Mouse (Mus musculus): ENCODE data around the gene Cpe. TPM values are rescaled to one million over a fixed set of nuclear protein-coding genes. Genes with fewer than 3 reads are reported as not detected.

Cpe gene
- total RNA-seq, 2 experiments from 2014 or later, result 196 to 239 TPM

DNA sequence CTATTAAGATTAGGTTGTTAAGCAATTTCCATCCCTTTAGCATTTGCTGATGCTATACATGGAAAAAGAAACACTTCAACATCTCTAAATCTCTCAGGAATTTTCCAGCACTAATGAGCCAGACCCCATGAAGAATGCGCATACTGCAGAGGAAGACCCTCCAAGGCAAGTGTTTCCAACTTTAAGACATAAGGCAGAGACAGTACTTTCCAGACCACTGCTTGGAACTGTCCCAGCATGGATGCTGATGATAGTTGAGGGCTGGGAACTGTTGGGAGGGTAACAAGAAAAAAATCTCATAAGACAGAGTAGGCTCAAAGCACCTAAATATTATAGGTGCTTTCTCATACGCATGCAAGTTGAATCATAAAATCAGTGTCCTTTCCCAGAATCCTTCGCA lies 50.1 kb downstream of the Cpe start:
- Histone ChIP-seq H3K4me3 (no peak overlapping the region), H3K27ac (no peak overlapping the region)
- intact Hi-C loops (cut with DNase I), result no loop called here
- no peak for DNase-seq
- TF ChIP-seq CTCF (IDR thresholded peaks at IDR 0.05), result no peak

- Histone ChIP-seq H3K27ac (no peak overlapping the region), H3K4me3 (no peak overlapping the region)
- intact Hi-C loops (cut with DNase I), result no loop called here
- no peak for DNase-seq
- TF ChIP-seq CTCF (IDR thresholded peaks at IDR 0.05), result no peak
Measured at GRCm38 (mm10) chr8:64640599-64640998, 52.3 kb downstream of the Cpe start.

GRCm38 (mm10) chr8:64639676-64640075 lies 53.2 kb downstream of the Cpe start:
- intact Hi-C loops (cut with DNase I), result no loop called here
- H3K27ac ChIP-seq, result no peak overlapping the region
- H3K4me3 ChIP-seq, result no peak overlapping the region
- DNase-seq, result no peak
- no peak for TF ChIP-seq CTCF (IDR thresholded peaks at IDR 0.05)

DNA sequence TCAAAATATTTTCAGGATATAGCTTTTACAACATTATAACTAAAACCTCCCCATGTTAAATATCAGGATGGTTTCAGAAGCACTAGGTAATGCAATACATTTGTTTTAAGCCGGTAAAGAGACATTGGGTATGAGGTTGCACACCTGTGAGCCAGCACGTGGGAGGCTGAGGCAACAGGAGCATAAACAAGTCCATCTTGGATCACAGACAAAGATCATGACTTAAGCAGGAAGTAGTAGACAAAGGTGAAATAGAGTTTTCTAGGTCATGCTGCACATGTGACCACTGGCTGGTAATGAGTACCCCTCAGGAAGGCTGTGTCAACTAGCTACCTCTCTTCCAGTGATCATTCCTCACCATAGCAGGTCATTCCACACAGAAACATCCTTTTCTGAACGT lies 58.0 kb downstream of the Cpe start:
- no peak overlapping the region for H3K27ac ChIP-seq
- H3K4me3 ChIP-seq, result no peak overlapping the region
- intact Hi-C loops (cut with DNase I), result no loop called here
- no peak for TF ChIP-seq CTCF (IDR thresholded peaks at IDR 0.05)
- DNase-seq, result no peak

- no peak for TF ChIP-seq CTCF (IDR thresholded peaks at IDR 0.05)
- Histone ChIP-seq H3K27ac (no peak overlapping the region), H3K4me3 (no peak overlapping the region)
- intact Hi-C loops (cut with DNase I), result no loop called here
- no peak for DNase-seq
Measured at GRCm38 (mm10) chr8:64634131-64634865, 58.6 kb downstream of the Cpe start.

DNA sequence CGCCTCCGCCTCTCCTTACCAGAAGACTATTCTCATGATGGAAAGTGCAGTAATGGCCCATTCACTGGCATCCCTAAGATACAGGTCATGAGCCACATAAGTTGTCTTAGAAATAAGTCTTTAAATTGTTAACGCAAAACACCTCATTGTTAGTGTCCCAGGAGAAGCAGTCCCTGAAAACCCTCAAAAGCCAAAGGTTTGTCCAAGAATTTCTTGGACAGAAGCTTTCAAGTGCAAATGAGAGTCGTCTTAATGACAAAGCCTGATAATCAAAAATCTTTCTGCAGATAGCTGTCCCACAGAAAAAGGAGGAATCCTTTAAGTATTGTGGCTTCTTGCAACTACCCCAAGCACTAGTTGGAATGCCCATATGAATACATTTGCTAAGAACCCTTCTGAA lies 60.7 kb downstream of the Cpe start:
- no peak overlapping the region for H3K4me3 ChIP-seq
- DNase-seq, result no peak
- intact Hi-C loops (cut with DNase I), result no loop called here
- no peak overlapping the region for H3K27ac ChIP-seq
- TF ChIP-seq CTCF (IDR thresholded peaks at IDR 0.05), result no peak

DNA sequence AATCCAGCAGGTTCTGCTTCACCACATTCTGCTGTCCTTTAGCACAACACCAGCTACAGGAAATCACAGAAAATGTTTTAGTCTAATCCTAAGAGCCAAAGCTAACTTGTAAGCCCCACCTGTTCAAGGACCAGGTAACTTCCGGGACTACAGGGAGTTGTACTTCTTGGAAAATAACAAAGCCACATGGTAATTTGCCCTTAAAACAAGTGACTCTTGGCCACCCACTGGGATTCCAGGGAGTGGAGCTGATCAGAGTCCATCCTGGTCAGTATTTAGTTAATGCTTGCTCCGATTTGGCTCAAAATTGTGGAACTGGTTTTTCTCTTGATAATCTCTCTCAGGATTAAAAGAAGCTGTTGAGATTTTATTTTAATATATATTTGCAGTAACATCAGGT lies 61.1 kb downstream of the Cpe start:
- no peak for DNase-seq
- intact Hi-C loops (cut with DNase I), result no loop called here
- no peak overlapping the region for H3K27ac ChIP-seq
- H3K4me3 ChIP-seq, result no peak overlapping the region
- TF ChIP-seq CTCF (IDR thresholded peaks at IDR 0.05), result no peak

DNA sequence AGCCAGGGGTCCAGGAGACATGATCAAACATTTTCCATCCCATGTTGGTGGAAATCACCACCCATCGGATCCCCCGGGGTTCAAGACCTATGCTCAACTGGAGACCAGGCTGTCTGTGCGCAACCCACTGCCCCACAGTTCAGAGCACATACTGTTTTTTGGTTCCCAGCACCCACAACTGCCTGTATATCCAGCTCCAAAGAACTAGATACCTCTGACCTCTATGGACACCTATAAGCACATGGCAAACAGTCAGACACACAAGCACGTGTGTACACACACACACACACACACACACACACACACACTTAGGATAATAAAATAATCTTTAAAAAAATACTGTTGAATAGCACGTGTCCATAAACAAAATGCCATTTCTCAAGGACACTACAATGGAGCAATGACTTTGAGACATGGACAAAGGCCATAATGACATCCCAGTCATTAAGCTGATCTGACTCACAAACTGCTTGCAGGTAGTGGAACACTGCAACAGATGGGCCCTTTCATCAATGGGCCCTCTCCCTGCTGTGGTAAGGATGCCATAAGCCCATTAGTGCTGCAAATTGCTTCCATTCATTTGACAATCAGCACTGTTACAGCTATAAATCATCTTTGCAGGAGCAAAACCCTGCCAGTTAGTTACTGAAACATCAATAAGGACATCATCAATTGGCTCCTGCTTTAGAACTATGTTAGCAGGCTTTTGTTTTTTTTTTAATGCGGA lies 63.7 kb downstream of the Cpe start:
- intact Hi-C loops (cut with DNase I), result no loop called here
- DNase-seq, result no peak
- TF ChIP-seq CTCF (IDR thresholded peaks at IDR 0.05), result no peak
- no peak overlapping the region for H3K4me3 ChIP-seq
- H3K27ac ChIP-seq, result no peak overlapping the region

DNA sequence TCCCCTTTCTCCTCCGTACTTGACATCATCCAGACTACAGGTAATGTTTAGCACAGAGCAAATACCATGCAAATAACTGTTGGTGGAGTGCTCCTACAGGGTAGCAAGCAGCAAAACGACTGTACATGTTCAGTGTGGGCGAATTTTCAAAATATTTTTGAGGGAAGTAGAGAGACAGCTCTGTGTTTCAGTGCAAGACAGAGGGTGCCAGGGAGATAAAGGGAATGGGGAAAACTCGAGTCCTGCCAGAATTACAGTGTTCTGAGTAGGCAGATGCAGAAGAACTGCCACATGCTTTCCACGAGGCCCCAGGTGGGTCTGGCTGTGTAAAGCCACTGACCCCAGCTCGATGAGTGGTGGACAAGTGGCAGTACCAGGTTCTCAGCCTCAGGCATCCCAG lies 64.8 kb downstream of the Cpe start:
- H3K4me3 ChIP-seq, result no peak overlapping the region
- H3K27ac ChIP-seq, result no peak overlapping the region
- intact Hi-C loops (cut with DNase I), result no loop called here
- DNase-seq, result no peak
- no peak for TF ChIP-seq CTCF (IDR thresholded peaks at IDR 0.05)

DNA sequence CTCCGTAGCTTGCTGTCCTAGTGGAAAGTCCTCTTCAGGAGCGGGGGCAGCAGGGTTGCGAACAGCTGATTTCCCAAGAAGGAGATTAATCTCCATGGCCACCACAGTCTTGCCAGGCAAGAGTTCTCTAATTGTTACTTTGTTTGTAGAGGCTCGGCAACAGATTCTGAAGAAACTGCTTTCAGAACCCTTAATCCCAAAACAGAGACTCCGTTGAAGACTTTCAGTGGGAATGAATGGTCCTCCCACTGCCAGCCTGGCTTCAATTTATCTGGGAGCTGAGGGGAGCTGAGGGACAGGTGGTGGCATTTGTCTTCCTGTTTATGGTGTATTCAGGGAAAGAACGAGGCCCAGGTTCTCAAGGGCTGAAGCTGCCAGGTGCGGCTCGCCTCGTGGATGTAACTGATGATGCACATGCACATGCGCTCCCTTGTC lies 68.2 kb downstream of the Cpe start:
- no peak for TF ChIP-seq CTCF (IDR thresholded peaks at IDR 0.05)
- DNase-seq, result no peak
- Histone ChIP-seq H3K27ac (no peak overlapping the region), H3K4me3 (no peak overlapping the region)
- intact Hi-C loops (cut with DNase I), result no loop called here

DNA sequence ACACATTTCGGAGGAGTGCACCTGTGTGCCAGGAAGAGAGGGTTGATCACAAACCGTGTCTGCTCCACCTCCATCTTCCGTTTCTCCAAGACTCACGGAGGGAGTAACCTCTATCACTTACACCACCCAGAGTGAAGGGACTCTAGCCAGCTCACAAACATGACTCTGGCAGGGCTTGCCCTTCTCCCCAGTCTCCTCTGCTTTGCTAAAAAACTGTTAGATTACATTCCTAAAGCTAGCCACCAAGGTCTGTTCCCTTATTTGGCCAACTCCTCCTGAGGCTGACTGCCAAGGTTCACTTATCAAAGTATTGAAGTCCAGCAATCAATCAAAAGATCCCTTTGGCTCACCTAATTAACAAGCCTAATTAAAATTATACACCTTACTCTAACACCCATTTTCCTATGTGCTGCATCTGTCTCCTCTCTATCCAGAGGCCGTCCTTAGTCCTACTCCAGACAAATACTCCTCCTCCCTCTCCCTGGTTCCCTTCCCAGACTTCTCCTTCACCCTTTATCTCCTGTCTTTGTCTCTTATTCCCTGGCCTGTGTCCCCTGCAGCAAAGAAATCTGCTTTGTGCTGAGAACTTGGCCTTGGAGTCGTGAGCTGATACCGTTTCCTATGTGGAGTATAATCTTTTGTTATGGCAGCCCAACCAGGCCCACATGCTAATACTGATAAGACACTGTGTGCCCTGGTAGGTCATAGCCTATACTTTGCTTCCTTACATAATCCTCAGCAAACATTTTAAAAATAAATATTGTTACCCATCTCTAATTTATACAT lies 72.3 kb downstream of the Cpe start:
- no peak for TF ChIP-seq CTCF (IDR thresholded peaks at IDR 0.05)
- Histone ChIP-seq H3K27ac (peak overlapping the region; percentile 20; the same call in 1 of the 2 replicates), H3K4me3 (no peak overlapping the region)
- DNase-seq, result no peak
- intact Hi-C loops (cut with DNase I), result no loop called here

- no peak overlapping the region for H3K27ac ChIP-seq
- H3K4me3 ChIP-seq, result no peak overlapping the region
- TF ChIP-seq CTCF (IDR thresholded peaks at IDR 0.05), result no peak
- DNase-seq, result no peak
- intact Hi-C loops (cut with DNase I), result loop anchor here (2.0 kb wide), 1 partner anchor 321 kb away; no protein-coding TSS in a partner anchor
Measured at GRCm38 (mm10) chr8:64619661-64620060, 73.2 kb downstream of the Cpe start.

GRCm38 (mm10) chr8:64618618-64619017 lies 74.2 kb downstream of the Cpe start:
- DNase-seq, result peak; percentile 58
- TF ChIP-seq CTCF (IDR thresholded peaks at IDR 0.05), result peak; percentile 81
- intact Hi-C loops (cut with DNase I), result loop anchor here (1.0 to 2.0 kb wide), 2 partner anchors 75 to 322 kb away; partner anchors contain the start of gene Cpe
- no peak overlapping the region for H3K4me3 ChIP-seq
- no peak overlapping the region for H3K27ac ChIP-seq
